Mouse (Mus musculus) liver, embryonic 13.5 days (tissue): ENCODE measurements at regions not wholly inside any gene's neighbourhood (a gene's known extent, or its start where the extent isn't known, plus 50 kb on each side); places are given as distances from the start of the nearest gene placed in this dataset.

ENCODE experiments used
- ATAC-seq: fragments of 200-750 bp; cut with Nextera tagmentation; 2 replicates; pipeline ENCODE4 v1.8.0; 2017; ENCODE audit warnings: low read depth, mild to moderate bottlenecking, moderate number of reproducible peaks, moderate library complexity
- DNase-seq: peaks from one replicate; pipeline ENCODE4 v3.0.0; 2022
- H3K27ac ChIP-seq: fragments of 300-500 bp; sonication (generic); 2 replicates; pipeline ENCODE4 v1.5.1; 2015; ENCODE audit warnings: moderate library complexity, mild to moderate bottlenecking, inconsistent platforms
- H3K27me3 ChIP-seq: fragments of 300-500 bp; sonication (generic); 2 replicates; pipeline ENCODE4 v1.6.1; 2015; ENCODE audit warnings: mild to moderate bottlenecking, inconsistent platforms
- H3K36me3 ChIP-seq: fragments of 300-500 bp; sonication (generic); 2 replicates; pipeline ENCODE4 v1.6.1; 2015; ENCODE audit warnings: mild to moderate bottlenecking, inconsistent platforms
- H3K4me1 ChIP-seq: fragments of 300-500 bp; sonication (generic); replicated peaks from 2 replicates; pipeline ENCODE4 v1.6.1; 2015; ENCODE audit warnings: inconsistent platforms
- H3K4me2 ChIP-seq: fragments of 300-500 bp; sonication (generic); 2 replicates; pipeline ENCODE4 v1.6.1; 2015; ENCODE audit warnings: inconsistent platforms, mild to moderate bottlenecking, moderate library complexity
- H3K4me3 ChIP-seq: fragments of 300-500 bp; sonication (generic); replicated peaks from 2 replicates; pipeline ENCODE4 v1.5.1; 2015; ENCODE audit warnings: mild to moderate bottlenecking, inconsistent platforms
- H3K9ac ChIP-seq: fragments of 300-500 bp; sonication (generic); 2 replicates; pipeline ENCODE4 v1.6.1; 2015; ENCODE audit warnings: mild to moderate bottlenecking, inconsistent platforms
- H3K9me3 ChIP-seq: fragments of 300-500 bp; sonication (generic); replicated peaks from 2 replicates; pipeline ENCODE4 v1.6.1; 2016; ENCODE audit warnings: inconsistent platforms
- WGBS: fragments of 180-500 bp; shearing (Covaris S2); methylation state at CpG from one replicate; pipeline ENCODE4 v1.1.7; 2015; ENCODE audit not compliant: insufficient replicate concordance; 5-methylcytosine and 5-hydroxymethylcytosine counted together

GRCm38 (mm10) chr12:32305736-32306135 is 72.8 kb upstream of the Ccdc71l start:
- peaks cover 43% of the 10 kb centered on the region for H3K4me1 ChIP-seq
- peak overlapping the region; percentile 96 for H3K27ac ChIP-seq
- no peak for DNase-seq
- H3K4me2 ChIP-seq = no peak overlapping the region
- no peaks in the 10 kb centered on the region for H3K36me3 ChIP-seq
- H3K27me3 ChIP-seq = no peaks in the 10 kb centered on the region
- 83% methylated on average over 5 of the region's 5 CpGs for WGBS
- no peaks in the 10 kb centered on the region for H3K9me3 ChIP-seq
- H3K4me3 ChIP-seq = no peak overlapping the region
- no peak overlapping the region for H3K9ac ChIP-seq
- ATAC-seq = no peak

GRCm38 (mm10) chr12:32306326-32306725 is 72.2 kb upstream of the Ccdc71l start:
- Histone ChIP-seq H3K4me3 (no peak overlapping the region), H3K27ac (peak overlapping the region; percentile 96), H3K9ac (peak overlapping the region; percentile 69; the same call in 1 of the 2 replicates), H3K9me3 (no peaks in the 10 kb centered on the region), H3K4me1 (peaks cover 43% of the 10 kb centered on the region), H3K36me3 (no peaks in the 10 kb centered on the region), H3K27me3 (no peaks in the 10 kb centered on the region), H3K4me2 (0 out of 2 replicates have a peak overlapping the region, but pooled peaks have one; percentile 2)
- no peak for ATAC-seq
- WGBS = 76% methylated on average over 4 of the region's 4 CpGs
- DNase-seq = no peak

GRCm38 (mm10) chr12:32307280-32308006 is 71.1 kb upstream of the Ccdc71l start:
- Histone ChIP-seq H3K9ac (peak overlapping the region; percentile 69), H3K4me2 (peak overlapping the region; percentile 72), H3K27ac (peak overlapping the region; percentile 96), H3K36me3 (no peaks in the 10 kb centered on the region), H3K4me3 (peak overlapping the region; percentile 42), H3K27me3 (no peaks in the 10 kb centered on the region), H3K9me3 (no peaks in the 10 kb centered on the region), H3K4me1 (peaks cover 43% of the 10 kb centered on the region)
- peak; percentile 81 for DNase-seq
- WGBS = 24% methylated on average over 9 of the region's 9 CpGs
- ATAC-seq = peak; percentile 97

- 79% methylated on average over 1 of the region's 1 CpGs for WGBS
- Histone ChIP-seq H3K4me1 (no peaks in the 10 kb centered on the region), H3K9ac (no peak overlapping the region), H3K9me3 (no peaks in the 10 kb centered on the region), H3K4me2 (no peak overlapping the region), H3K36me3 (no peaks in the 10 kb centered on the region), H3K27me3 (peaks cover 13% of the 10 kb centered on the region; the same call in 1 of the 2 replicates), H3K27ac (no peak overlapping the region), H3K4me3 (no peak overlapping the region)
- DNase-seq = no peak
- ATAC-seq = no peak
Measured at GRCm38 (mm10) chr12:32315099-32315783, 63.3 kb upstream of the Ccdc71l start.
